Mouse (Mus musculus) thymus, adult 2 months (tissue): ENCODE results near the gene Gm20388.

Experiments used
- CTCF ChIP-seq: fragments of 200-500 bp; IDR thresholded peaks from 2 replicates; pipeline ENCODE4 v1.5.1; 2012; ENCODE audit warnings: mild to moderate bottlenecking, control low read depth, low read length, moderate library complexity, borderline replicate concordance; ENCODE audit not compliant: control insufficient read depth, poor library complexity, insufficient read depth; ENCODE audit errors: extremely low read depth
- POLR2A ChIP-seq: fragments of 200-500 bp; IDR thresholded peaks from 2 replicates; pipeline ENCODE4 v1.6.1; 2012; ENCODE audit warnings: mild to moderate bottlenecking, low read length, control low read depth, moderate library complexity; ENCODE audit not compliant: control insufficient read depth, poor library complexity, insufficient read depth; ENCODE audit errors: extremely low read depth

GRCm38 (mm10) chr8:120986022-120986421 is 1075.4 kb downstream of the Gm20388 start:
- TF ChIP-seq CTCF (no peak), POLR2A (no peak)
